Mouse (Mus musculus) liver, embryonic 14.5 days (tissue): ENCODE measurements at regions not wholly inside any gene's neighbourhood (a gene's known extent, or its start where the extent isn't known, plus 50 kb on each side); places are given as distances from the start of the nearest gene placed in this dataset.

Source experiments
- ATAC-seq: fragments of 200-750 bp; cut with Nextera tagmentation; 2 replicates; pipeline ENCODE4 v1.8.0; 2017; ENCODE audit warnings: moderate number of reproducible peaks, mild to moderate bottlenecking, moderate library complexity; ENCODE audit not compliant: insufficient read depth
- DNase-seq, 3 experiments: peaks; one replicate each; pipeline ENCODE4 v3.0.0-alpha.2; 2012 to 2013; ENCODE audit warnings: low read depth in 3 of 3, low spot score in 3 of 3
- H3K27ac ChIP-seq: fragments of 300-500 bp; sonication (generic); 2 replicates; pipeline ENCODE4 v1.5.1; 2014; ENCODE audit warnings: moderate library complexity, mild to moderate bottlenecking, control low read depth, inconsistent platforms
- H3K27me3 ChIP-seq: fragments of 300-500 bp; sonication (generic); 2 replicates; pipeline ENCODE4 v1.6.1; 2014; ENCODE audit warnings: mild to moderate bottlenecking, low read length, moderate library complexity; ENCODE audit not compliant: control insufficient read depth, insufficient read depth
- H3K36me3 ChIP-seq: fragments of 300-500 bp; sonication (generic); replicated peaks from 2 replicates; pipeline ENCODE4 v1.6.1; 2014; ENCODE audit warnings: low read depth; ENCODE audit not compliant: control insufficient read depth, insufficient read depth
- H3K4me1 ChIP-seq, 2 experiments: fragments of 200-500 bp in 1 of 2; fragments of 300-500 bp in 1 of 2; sonication (generic) in 1 of 2; replicated peaks; 2 replicates each; pipeline ENCODE4 v1.6.1; 2012 to 2014; ENCODE audit warnings: antibody characterized with exemption in 1 of 2, inconsistent platforms in 1 of 2, low read length in 1 of 2; ENCODE audit not compliant: control insufficient read depth in 2 of 2, insufficient read depth in 2 of 2
- H3K4me2 ChIP-seq: fragments of 300-500 bp; sonication (generic); 2 replicates; pipeline ENCODE4 v1.6.1; 2014; ENCODE audit warnings: low read depth, mild to moderate bottlenecking, control low read depth, moderate library complexity
- H3K4me3 ChIP-seq, 2 experiments: fragments of 200-500 bp in 1 of 2; fragments of 300-500 bp in 1 of 2; sonication (generic) in 1 of 2; 2 replicates each; pipeline ENCODE4 v1.5.1; 2012 to 2014; ENCODE audit warnings: low read depth in 2 of 2, low read length in 2 of 2, mild to moderate bottlenecking in 2 of 2, control low read depth in 1 of 2, inconsistent platforms in 1 of 2, moderate library complexity in 1 of 2; ENCODE audit not compliant: insufficient read depth in 1 of 2
- H3K9ac ChIP-seq: fragments of 300-500 bp; sonication (generic); replicated peaks from 2 replicates; pipeline ENCODE4 v1.6.1; 2014; ENCODE audit warnings: mild to moderate bottlenecking, control low read depth, moderate library complexity
- H3K9me3 ChIP-seq: fragments of 300-500 bp; sonication (generic); 2 replicates; pipeline ENCODE4 v1.6.1; 2016; ENCODE audit warnings: low read length, mixed read lengths; ENCODE audit not compliant: control insufficient read depth
- CTCF ChIP-seq: IDR thresholded peaks from 2 replicates; pipeline ENCODE4 v1.5.1; 2016; ENCODE audit warnings: antibody characterized with exemption, low read depth, control low read depth
- EP300 ChIP-seq: IDR thresholded peaks from 2 replicates; pipeline ENCODE4 v1.6.1; 2016; ENCODE audit warnings: antibody characterized with exemption, low read depth
- WGBS: fragments of 180-500 bp; shearing (Covaris S2); extraction: QIAGEN DNeasy Blood & Tissue Kit; methylation state at CpG from one replicate; pipeline ENCODE4 v1.1.7; 2014; ENCODE audit not compliant: insufficient replicate concordance; 5-methylcytosine and 5-hydroxymethylcytosine counted together

DNA sequence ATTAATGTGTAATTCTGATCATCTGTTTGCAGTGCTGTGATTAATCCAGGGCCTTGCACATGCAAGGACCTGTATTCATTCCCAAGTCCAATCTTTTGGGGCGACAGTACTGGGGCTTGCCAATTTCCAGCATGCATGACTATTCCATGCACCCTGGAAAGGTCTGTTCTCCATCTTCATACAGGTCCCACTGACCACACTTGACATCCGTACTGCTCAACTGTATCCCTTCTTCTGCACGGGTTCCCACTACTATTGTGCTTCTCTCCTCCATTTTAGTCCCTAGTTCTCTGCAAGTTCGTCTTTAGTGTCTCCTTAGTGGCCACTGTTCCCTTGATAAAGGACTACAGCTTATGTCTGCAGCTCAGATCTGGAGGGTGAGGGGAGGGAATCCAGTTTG is 371.4 kb downstream of the Cd83 start:
- Histone ChIP-seq H3K4me1 (no peaks in the 10 kb centered on the region), H3K4me2 (no peak overlapping the region), H3K27ac (no peak overlapping the region), H3K9me3 (no peaks in the 10 kb centered on the region), H3K27me3 (no peaks in the 10 kb centered on the region), H3K9ac (no peak overlapping the region), H3K36me3 (no peaks in the 10 kb centered on the region), H3K4me3 (no peak overlapping the region)
- TF ChIP-seq EP300 (no peak), CTCF (no peak)
- ATAC-seq = no peak
- no peak for DNase-seq
- WGBS = 55% methylated on average over 4 of the region's 4 CpGs

DNA sequence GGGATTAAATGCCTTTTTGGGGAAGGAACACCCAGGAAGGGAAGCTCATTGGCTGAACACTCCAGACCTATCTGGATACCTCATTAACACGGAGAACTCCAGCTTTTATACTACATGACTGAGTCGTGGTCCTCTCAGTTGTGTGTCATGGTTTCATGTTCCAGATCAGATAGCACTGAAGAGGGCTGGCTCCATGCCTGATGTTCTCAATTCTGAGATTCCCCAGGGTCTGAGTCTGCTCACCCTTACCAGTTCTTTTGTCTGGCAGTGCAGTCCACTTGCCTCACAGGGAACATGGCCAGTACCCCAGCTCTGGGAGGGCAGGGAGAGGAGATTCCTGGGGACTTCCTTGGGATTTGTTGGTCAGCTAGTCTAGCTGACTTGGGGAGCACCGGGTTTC is 372.0 kb downstream of the Cd83 start:
- H3K27me3 ChIP-seq = no peaks in the 10 kb centered on the region
- WGBS = 50% methylated on average over 3 of the region's 3 CpGs
- no peaks in the 10 kb centered on the region for H3K4me1 ChIP-seq
- H3K9me3 ChIP-seq = no peaks in the 10 kb centered on the region
- H3K9ac ChIP-seq = no peak overlapping the region
- H3K4me2 ChIP-seq = no peak overlapping the region
- DNase-seq = no peak
- H3K27ac ChIP-seq = no peak overlapping the region
- H3K36me3 ChIP-seq = no peaks in the 10 kb centered on the region
- TF ChIP-seq CTCF = no peak
- no peak for TF ChIP-seq EP300
- no peak overlapping the region for H3K4me3 ChIP-seq
- no peak for ATAC-seq

DNA sequence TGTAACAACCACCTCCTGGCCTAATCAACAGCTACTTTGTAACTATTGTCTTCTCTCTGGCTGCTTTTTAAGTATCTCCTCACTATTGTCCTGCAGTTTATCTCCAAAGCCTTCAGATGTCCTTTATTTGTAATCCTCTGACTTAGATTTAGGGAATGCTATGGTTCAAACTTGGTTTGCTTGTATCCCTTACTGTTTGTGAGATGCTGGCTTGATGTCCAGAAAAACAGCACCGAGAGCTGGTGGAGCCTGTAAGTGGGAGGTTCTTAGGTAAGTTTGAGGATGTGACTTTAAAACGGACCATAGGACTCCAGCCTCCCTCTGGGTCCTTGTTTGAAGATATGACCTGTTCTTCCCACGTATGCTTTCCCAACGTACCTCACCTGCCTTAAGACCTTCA is 372.7 kb downstream of the Cd83 start:
- 53% methylated on average over 4 of the region's 4 CpGs for WGBS
- no peak for DNase-seq

DNA sequence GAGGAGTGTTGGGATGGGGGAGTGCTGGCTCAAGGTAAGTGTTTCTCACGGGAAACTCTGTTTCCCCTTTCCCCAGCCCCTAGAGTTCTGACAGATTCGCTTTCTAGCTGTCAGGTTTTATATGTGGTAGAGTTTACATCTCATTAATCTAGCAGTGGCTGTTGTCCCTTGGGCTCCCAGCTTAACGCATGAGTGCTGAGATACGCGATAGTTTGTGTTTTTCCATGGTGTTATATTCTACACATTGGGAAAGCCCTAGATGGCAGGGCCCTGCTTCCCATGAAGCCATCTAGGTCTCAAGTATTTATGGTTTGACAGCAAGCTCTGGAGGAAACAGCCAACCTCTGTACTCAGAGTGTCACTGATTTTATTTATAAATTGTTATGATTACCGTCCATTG is 373.8 kb downstream of the Cd83 start:
- Histone ChIP-seq H3K27ac (no peak overlapping the region), H3K27me3 (no peaks in the 10 kb centered on the region), H3K9me3 (no peaks in the 10 kb centered on the region), H3K9ac (no peak overlapping the region), H3K4me1 (no peaks in the 10 kb centered on the region), H3K4me3 (no peak overlapping the region), H3K4me2 (no peak overlapping the region), H3K36me3 (no peaks in the 10 kb centered on the region)
- 69% methylated on average over 6 of the region's 6 CpGs for WGBS
- TF ChIP-seq CTCF = no peak
- TF ChIP-seq EP300 = no peak
- ATAC-seq = no peak
- DNase-seq = no peak

More for the DNA sequence above, 372.7 kb downstream of the Cd83 start:
- TF ChIP-seq CTCF (no peak), EP300 (no peak)
- H3K4me3 ChIP-seq = no peak overlapping the region
- ATAC-seq = no peak
- no peaks in the 10 kb centered on the region for H3K4me1 ChIP-seq
- no peaks in the 10 kb centered on the region for H3K9me3 ChIP-seq
- H3K27me3 ChIP-seq = no peaks in the 10 kb centered on the region
- no peak overlapping the region for H3K27ac ChIP-seq
- H3K9ac ChIP-seq = no peak overlapping the region
- H3K4me2 ChIP-seq = no peak overlapping the region
- no peaks in the 10 kb centered on the region for H3K36me3 ChIP-seq

DNA sequence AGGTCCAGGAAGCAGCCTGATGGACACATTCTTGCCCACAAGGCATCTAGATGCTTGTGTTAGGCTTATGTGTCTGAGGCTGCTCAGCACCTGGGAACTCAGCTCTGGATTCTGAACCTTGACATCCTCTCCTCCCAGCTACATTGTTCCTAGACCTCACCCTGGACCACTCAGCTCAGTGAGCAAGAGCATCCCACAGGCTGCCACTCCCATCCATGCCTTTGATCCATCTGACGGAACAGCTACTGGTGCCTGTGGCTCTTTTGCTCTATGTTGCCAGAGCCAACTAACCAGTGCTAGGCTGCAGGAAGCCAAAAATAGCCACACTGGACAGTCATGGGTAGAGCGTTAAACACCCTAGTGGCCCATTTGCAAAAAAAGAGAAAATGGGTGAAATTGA is 374.8 kb downstream of the Cd83 start:
- H3K36me3 ChIP-seq = no peaks in the 10 kb centered on the region
- DNase-seq (no peak), ATAC-seq (no peak)
- H3K4me3 ChIP-seq = no peak overlapping the region
- WGBS = 78% methylated on average over 2 of the region's 2 CpGs
- H3K9me3 ChIP-seq = no peaks in the 10 kb centered on the region
- no peaks in the 10 kb centered on the region for H3K27me3 ChIP-seq
- TF ChIP-seq EP300 (no peak), CTCF (no peak)
- H3K27ac ChIP-seq = no peak overlapping the region
- no peaks in the 10 kb centered on the region for H3K4me1 ChIP-seq
- H3K4me2 ChIP-seq = no peak overlapping the region
- H3K9ac ChIP-seq = no peak overlapping the region

DNA sequence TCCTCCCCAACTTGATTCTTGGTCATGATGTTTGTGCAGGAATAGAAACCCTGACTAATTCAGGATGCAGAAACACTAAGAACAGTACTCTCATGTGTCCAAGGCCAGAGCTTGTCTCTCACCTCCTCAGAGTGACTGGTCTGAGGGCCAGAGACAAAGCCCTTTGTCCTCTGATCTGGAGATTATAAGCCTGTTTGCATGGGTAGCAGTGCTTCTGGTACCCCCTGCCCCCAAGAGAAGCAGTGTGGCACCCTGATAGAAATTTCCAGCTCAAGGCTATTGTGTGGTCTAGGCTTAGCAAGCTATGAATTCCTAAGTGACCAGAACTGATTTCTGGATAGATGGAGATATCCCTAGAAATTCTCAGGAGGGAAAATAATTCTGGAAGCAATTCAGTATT is 380.2 kb downstream of the Cd83 start:
- no peaks in the 10 kb centered on the region for H3K36me3 ChIP-seq
- H3K27ac ChIP-seq = no peak overlapping the region
- H3K4me3 ChIP-seq = no peak overlapping the region
- TF ChIP-seq CTCF = no peak
- TF ChIP-seq EP300 = no peak
- no peak overlapping the region for H3K9ac ChIP-seq
- DNase-seq (no peak), ATAC-seq (no peak)
- no peaks in the 10 kb centered on the region for H3K27me3 ChIP-seq
- no peaks in the 10 kb centered on the region for H3K9me3 ChIP-seq
- no peak overlapping the region for H3K4me2 ChIP-seq
- H3K4me1 ChIP-seq = no peaks in the 10 kb centered on the region
